Mouse (Mus musculus): ENCODE results near the gene Klhl25. TPM values are rescaled to one million over a fixed set of nuclear protein-coding genes. Genes with fewer than 3 reads are reported as not detected.

The Klhl25 gene
- polyA plus RNA-seq (2012) = 4.3 and 4.5 TPM in 2 replicates

DNA sequence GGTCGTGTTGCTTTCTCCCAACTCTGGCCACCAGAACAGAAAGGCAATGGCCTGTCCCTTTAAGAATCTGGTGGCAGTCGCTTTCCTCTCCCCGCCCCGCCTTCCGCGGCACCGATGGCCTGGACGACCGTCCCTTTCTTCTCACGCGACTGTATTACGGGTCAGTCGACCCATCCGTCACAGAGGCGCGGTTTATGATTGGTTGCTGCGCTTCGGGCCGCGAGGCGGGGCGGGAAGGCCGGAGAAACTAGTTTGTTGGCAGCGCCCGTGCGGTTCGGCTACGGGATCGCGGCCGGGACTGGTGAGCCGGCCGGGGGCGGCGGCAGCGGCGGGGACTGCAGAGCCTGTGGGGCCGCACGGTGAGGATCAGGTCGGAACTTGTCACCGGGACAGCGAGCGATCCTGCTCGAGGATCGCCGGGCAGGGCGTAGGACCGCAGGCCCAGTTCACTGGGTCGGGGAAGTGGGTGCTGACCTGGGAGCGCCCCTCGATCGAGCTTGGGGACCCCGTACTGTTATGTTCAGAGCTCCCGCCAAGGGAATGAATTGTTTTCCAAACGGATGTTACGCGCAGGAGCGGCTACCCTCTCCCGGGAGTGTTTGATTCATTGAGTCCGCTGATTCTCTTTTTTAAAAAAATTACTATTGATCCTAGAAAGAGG is at the start of gene Klhl25:
Klhl25 (plus strand) TSS at position 196 of the 661 bp plus-strand sequence.

Data from megakaryocyte-erythroid progenitor cell, adult 5 weeks (primary cell).